Mouse (Mus musculus): ENCODE data around the gene Pank3.

DNA sequence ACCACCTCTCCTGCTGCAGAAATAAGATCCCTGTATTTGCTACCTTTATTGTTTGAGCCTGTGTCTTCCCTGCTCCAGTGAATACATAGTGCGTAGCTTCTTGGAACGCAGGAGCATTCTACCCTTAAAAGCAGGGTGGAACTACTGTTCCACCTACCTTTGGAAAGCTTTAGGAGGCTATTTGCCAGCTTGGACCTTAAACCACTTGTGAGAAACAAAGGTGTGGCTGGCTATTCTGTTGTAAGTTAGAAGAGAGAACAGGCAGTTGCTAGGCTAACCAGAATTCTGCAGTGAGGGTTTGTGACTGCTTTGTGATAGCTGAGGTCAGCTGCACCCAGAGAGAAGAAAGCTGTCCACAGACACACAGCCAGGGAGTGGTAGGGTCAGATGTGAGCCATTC lies 32.0 kb upstream of the Pank3 start:
- TF ChIP-seq CTCF (IDR thresholded peaks at IDR 0.05; ENCODE audit: borderline replicate concordance, insufficient read depth, low read length) (no peak), POLR2A (IDR thresholded peaks at IDR 0.05; ENCODE audit: low read depth, low read length) (no peak)
